Mouse (Mus musculus): ENCODE measurements at regions not wholly inside any gene's neighbourhood (a gene's known extent, or its start where the extent isn't known, plus 50 kb on each side); places are given as distances from the start of the nearest gene placed in this dataset. TPM values are rescaled to one million over a fixed set of nuclear protein-coding genes. Genes with fewer than 3 reads are reported as not detected.

DNA sequence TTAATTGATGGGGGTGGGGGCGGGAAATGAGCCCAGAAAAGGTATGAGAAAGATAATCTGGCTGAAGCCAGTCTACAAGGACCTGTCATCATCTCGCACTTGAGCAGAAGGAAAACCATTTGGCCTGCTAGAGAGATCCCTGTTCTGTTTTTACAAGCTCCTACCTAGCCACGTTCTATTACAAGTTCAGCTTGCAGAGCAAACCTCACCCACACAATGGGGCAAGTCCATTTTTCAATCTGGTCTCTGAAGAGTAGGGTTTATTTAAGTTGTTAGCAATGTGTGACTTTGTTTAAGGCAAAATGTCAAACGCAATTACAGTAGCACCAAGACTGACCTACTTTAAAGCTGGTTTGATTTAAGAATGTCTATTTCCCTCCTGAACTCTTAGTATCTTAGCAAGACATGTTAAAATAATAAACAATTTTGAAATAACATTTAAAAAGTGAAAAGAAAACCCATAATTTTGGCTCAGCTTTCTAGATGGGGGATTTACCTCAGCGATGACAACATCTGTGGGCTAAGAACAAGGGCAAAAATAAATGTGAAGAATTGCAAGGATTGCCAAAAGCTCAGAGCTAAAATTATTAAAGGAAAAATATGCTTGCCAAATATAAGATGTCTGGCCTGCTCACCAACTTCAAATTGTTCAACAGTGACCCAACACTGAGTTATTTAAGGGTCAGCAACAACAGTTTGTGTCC lies 54.9 kb upstream of the Pitrm1 start:
- no peaks in the 10 kb centered on the region for H3K36me3 ChIP-seq (ENCODE audit: control insufficient read depth, insufficient read depth, low read length)

More for the DNA sequence above, 54.9 kb upstream of the Pitrm1 start:
- no peak overlapping the region for H3K4me2 ChIP-seq (ENCODE audit: low read length)
- H3K27me3 ChIP-seq (replicated peaks; ENCODE audit: control insufficient read depth, insufficient read depth, low read length), result no peaks in the 10 kb centered on the region
- no peaks in the 10 kb centered on the region for H3K4me1 ChIP-seq (ENCODE audit: control insufficient read depth, insufficient read depth, low read depth, low read length)
- 78% methylated on average over 5 of the region's 5 CpGs for WGBS
- H3K9ac ChIP-seq (ENCODE audit: low read depth, low read length), result no peak overlapping the region
- H3K9me3 ChIP-seq (ENCODE audit: control insufficient read depth, low read length), result no peaks in the 10 kb centered on the region
- ATAC-seq, result no peak
- no peak overlapping the region for H3K27ac ChIP-seq (ENCODE audit: low read depth, low read length)
- no peak overlapping the region for H3K4me3 ChIP-seq (ENCODE audit: low read length)

Small RNA genes in the stretch of these regions (microRNA-seq; reads per million reads assigned to microRNA genes)
- not detected for gene Gm26259
